Mouse (Mus musculus): ENCODE data around the gene Tmem234. TPM values are rescaled to one million over a fixed set of nuclear protein-coding genes. Genes with fewer than 3 reads are reported as not detected.

Gene Tmem234
- polyA plus RNA-seq, 1 experiment from 2014 or later, result 153 TPM

- Histone ChIP-seq H3K4me1 (replicated peaks) (peaks cover 12% of the 10 kb centered on the region), H3K9me3 (replicated peaks) (no peaks in the 10 kb centered on the region), H3K4me3 (no peak overlapping the region), H3K27ac (ENCODE audit: poor library complexity, severe bottlenecking) (peak overlapping the region; percentile 37; the same call in 1 of the 2 replicates), H3K36me3 (no peaks in the 10 kb centered on the region), H3K27me3 (replicated peaks) (no peaks in the 10 kb centered on the region), H3K9ac (no peak overlapping the region), H3K4me2 (no peak overlapping the region)
- no peak for ATAC-seq (ENCODE audit: insufficient number of reproducible peaks, low FRiP score)
- 59% methylated on average over 7 of the region's 7 CpGs for WGBS
These were observed 20.1 kb upstream of the Tmem234 start for GRCm38 (mm10) chr4:129580347-129580746.

GRCm38 (mm10) chr4:129582251-129582650 lies 18.2 kb upstream of the Tmem234 start:
- no peaks in the 10 kb centered on the region for H3K9me3 ChIP-seq (replicated peaks)
- H3K4me3 ChIP-seq, result no peak overlapping the region
- peaks cover 10% of the 10 kb centered on the region for H3K4me1 ChIP-seq (replicated peaks)
- no peak for ATAC-seq (ENCODE audit: insufficient number of reproducible peaks, low FRiP score)
- H3K27ac ChIP-seq (ENCODE audit: poor library complexity, severe bottlenecking), result no peak overlapping the region
- 76% methylated on average over 1 of the region's 1 CpGs for WGBS
- no peaks in the 10 kb centered on the region for H3K36me3 ChIP-seq
- H3K4me2 ChIP-seq, result no peak overlapping the region
- no peak overlapping the region for H3K9ac ChIP-seq
- no peaks in the 10 kb centered on the region for H3K27me3 ChIP-seq (replicated peaks)

GRCm38 (mm10) chr4:129584370-129584769 lies 16.1 kb upstream of the Tmem234 start:
- no peak overlapping the region for H3K27ac ChIP-seq (ENCODE audit: poor library complexity, severe bottlenecking)
- H3K9me3 ChIP-seq (replicated peaks), result no peaks in the 10 kb centered on the region
- peak overlapping the region; percentile 68 for H3K4me2 ChIP-seq
- ATAC-seq (ENCODE audit: insufficient number of reproducible peaks, low FRiP score), result no peak
- peaks cover 10% of the 10 kb centered on the region for H3K4me1 ChIP-seq (replicated peaks)
- peak overlapping the region; percentile 63; the same call in 1 of the 2 replicates for H3K9ac ChIP-seq
- no peaks in the 10 kb centered on the region for H3K36me3 ChIP-seq
- peak overlapping the region; percentile 51; the same call in 1 of the 2 replicates for H3K4me3 ChIP-seq
- 61% methylated on average over 1 of the region's 1 CpGs for WGBS
- H3K27me3 ChIP-seq (replicated peaks), result no peaks in the 10 kb centered on the region

GRCm38 (mm10) chr4:129584884-129585608 lies 15.4 kb upstream of the Tmem234 start:
- Histone ChIP-seq H3K4me1 (replicated peaks) (peaks cover 8% of the 10 kb centered on the region), H3K9me3 (replicated peaks) (no peaks in the 10 kb centered on the region), H3K36me3 (peaks cover under 1% of the 10 kb centered on the region; the same call in 1 of the 2 replicates), H3K27ac (ENCODE audit: poor library complexity, severe bottlenecking) (peak overlapping the region; percentile 26; the same call in 1 of the 2 replicates), H3K4me3 (peak overlapping the region; percentile 51), H3K27me3 (replicated peaks) (no peaks in the 10 kb centered on the region), H3K9ac (peak overlapping the region; percentile 63), H3K4me2 (peak overlapping the region; percentile 68)
- 1% methylated on average over 36 of the region's 36 CpGs for WGBS
- peak; percentile 82 for ATAC-seq (ENCODE audit: insufficient number of reproducible peaks, low FRiP score)

GRCm38 (mm10) chr4:129585773-129586172 lies 14.7 kb upstream of the Tmem234 start:
- peak overlapping the region; percentile 51; the same call in 1 of the 2 replicates for H3K4me3 ChIP-seq
- peak overlapping the region; percentile 68 for H3K4me2 ChIP-seq
- H3K27ac ChIP-seq (ENCODE audit: poor library complexity, severe bottlenecking), result no peak overlapping the region
- no peaks in the 10 kb centered on the region for H3K27me3 ChIP-seq (replicated peaks)
- 0 out of 2 replicates have a peak, but pooled peaks have one; percentile 16 for ATAC-seq (ENCODE audit: insufficient number of reproducible peaks, low FRiP score)
- peaks cover 5% of the 10 kb centered on the region for H3K4me1 ChIP-seq (replicated peaks)
- H3K9ac ChIP-seq, result peak overlapping the region; percentile 63; the same call in 1 of the 2 replicates
- WGBS, result 76% methylated on average over 9 of the region's 9 CpGs
- no peaks in the 10 kb centered on the region for H3K9me3 ChIP-seq (replicated peaks)
- peaks cover 8% of the 10 kb centered on the region for H3K36me3 ChIP-seq

DNA sequence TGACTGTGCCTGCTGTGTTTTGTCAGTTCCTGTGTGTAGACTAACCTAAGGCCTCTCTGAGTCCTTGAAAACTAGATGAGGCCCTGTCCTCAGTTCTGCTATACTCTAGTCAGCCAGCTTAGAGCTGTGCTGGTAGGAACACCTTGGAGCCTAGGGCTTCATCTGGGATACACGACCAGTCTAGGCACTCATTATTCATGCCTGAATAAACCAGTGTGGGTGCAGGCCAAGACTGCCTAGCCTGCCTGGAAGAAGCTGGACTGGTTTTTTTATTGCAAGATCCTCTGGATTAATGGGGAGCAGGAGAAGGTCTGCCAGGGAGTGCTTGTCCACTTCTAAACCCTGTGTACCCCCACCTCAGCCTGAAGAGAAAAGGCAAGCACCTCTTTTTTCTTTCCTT lies 13.5 kb upstream of the Tmem234 start:
- Histone ChIP-seq H3K27ac (ENCODE audit: poor library complexity, severe bottlenecking) (no peak overlapping the region), H3K4me2 (no peak overlapping the region), H3K4me3 (no peak overlapping the region), H3K4me1 (replicated peaks) (peaks cover 5% of the 10 kb centered on the region), H3K9ac (no peak overlapping the region), H3K36me3 (peaks cover 19% of the 10 kb centered on the region), H3K9me3 (replicated peaks) (no peaks in the 10 kb centered on the region), H3K27me3 (replicated peaks) (no peaks in the 10 kb centered on the region)
- ATAC-seq (ENCODE audit: insufficient number of reproducible peaks, low FRiP score), result no peak
- 55% methylated on average over 1 of the region's 1 CpGs for WGBS

DNA sequence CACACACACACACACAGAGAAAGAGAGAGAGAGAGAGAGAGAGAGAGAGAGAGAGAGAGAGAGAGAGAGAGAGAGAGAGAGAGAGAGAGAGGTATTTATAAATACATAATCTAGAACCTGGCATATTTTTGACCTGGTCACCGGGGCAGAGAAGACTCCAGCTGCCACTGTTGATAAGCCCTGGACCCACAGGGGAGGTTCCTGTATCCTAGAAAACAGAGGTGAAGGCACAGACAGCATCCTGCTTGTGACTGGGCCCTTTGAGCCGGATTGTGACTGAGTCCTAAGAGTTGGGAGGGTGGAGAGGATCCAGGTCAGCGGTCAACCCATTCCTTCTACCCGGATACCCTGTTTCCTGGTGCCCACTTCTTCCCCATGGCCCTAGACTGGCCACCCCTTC lies 11.6 kb upstream of the Tmem234 start:
- H3K36me3 ChIP-seq, result peaks cover 39% of the 10 kb centered on the region
- H3K9me3 ChIP-seq (replicated peaks), result no peaks in the 10 kb centered on the region
- H3K27me3 ChIP-seq (replicated peaks), result no peaks in the 10 kb centered on the region
- no peak overlapping the region for H3K9ac ChIP-seq
- no peak for ATAC-seq (ENCODE audit: insufficient number of reproducible peaks, low FRiP score)
- peaks cover 5% of the 10 kb centered on the region for H3K4me1 ChIP-seq (replicated peaks)
- H3K4me2 ChIP-seq, result no peak overlapping the region
- no peak overlapping the region for H3K27ac ChIP-seq (ENCODE audit: poor library complexity, severe bottlenecking)
- WGBS, result 59% methylated on average over 4 of the region's 4 CpGs
- no peak overlapping the region for H3K4me3 ChIP-seq

DNA sequence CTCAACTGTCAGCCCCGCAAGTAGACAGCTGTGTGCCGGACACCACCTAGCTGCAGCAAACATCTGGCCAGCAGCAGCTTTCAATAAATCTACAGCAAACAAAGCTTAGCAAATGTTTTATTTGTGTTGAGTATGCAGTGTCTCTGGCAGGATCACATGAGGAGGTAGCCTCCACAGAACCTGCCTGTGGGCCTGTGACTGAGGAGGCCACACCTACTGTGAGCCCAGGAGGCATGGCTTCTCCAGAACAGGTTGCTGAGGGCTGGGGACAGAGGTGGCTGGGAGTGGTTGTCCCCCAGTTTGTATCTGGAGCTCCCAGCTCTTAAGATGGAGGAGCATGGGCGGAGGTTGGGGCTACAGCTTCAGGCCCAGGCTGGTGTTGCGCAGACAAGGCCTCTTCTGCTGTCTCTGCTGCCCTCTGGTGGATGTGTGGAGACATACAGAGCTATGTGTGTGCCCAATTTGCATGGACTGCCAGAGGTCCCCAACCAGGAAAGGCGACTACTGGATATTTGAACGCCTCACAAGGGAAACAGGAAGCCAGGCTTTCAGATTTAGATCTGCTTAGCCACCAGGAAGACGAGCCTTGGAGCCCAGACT lies 8.1 kb downstream of the Tmem234 start:
- peak; percentile 77 for ATAC-seq (ENCODE audit: insufficient number of reproducible peaks, low FRiP score)
- peaks cover 58% of the 10 kb centered on the region for H3K36me3 ChIP-seq
- no peak overlapping the region for H3K9ac ChIP-seq
- no peaks in the 10 kb centered on the region for H3K27me3 ChIP-seq (replicated peaks)
- H3K9me3 ChIP-seq (replicated peaks), result no peaks in the 10 kb centered on the region
- no peak overlapping the region for H3K27ac ChIP-seq (ENCODE audit: poor library complexity, severe bottlenecking)
- 39% methylated on average over 7 of the region's 7 CpGs for WGBS
- H3K4me1 ChIP-seq (replicated peaks), result no peaks in the 10 kb centered on the region
- no peak overlapping the region for H3K4me3 ChIP-seq
- no peak overlapping the region for H3K4me2 ChIP-seq

DNA sequence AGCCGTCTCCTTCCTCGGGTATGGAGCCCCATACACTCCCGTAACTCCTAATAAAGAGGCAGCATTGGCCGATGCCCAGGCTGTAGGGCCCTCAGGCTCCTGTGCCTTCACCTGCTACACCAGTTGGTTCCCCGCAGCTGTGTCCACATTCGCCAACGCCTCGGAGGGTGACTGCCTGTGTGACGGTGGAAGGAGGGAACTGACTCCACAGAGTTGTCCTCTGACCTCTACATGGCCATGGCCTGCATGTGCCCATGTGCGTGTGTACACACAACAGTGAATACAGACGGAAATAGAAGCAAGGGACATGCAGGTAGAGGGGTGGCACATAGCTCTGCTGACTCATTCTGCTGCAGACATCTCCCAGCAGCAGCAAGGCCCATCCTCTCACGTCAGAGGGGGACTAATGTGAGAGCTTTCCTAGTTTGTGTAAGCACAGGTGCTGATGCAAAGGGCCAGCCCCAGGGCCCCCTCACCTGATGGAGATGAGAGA lies 8.7 kb downstream of the Tmem234 start:
- H3K9me3 ChIP-seq (replicated peaks), result no peaks in the 10 kb centered on the region
- H3K4me1 ChIP-seq (replicated peaks), result peaks cover 3% of the 10 kb centered on the region
- WGBS, result 81% methylated on average over 12 of the region's 12 CpGs
- H3K36me3 ChIP-seq, result peaks cover 51% of the 10 kb centered on the region
- H3K4me2 ChIP-seq, result no peak overlapping the region
- no peak for ATAC-seq (ENCODE audit: insufficient number of reproducible peaks, low FRiP score)
- no peaks in the 10 kb centered on the region for H3K27me3 ChIP-seq (replicated peaks)
- H3K4me3 ChIP-seq, result no peak overlapping the region
- no peak overlapping the region for H3K9ac ChIP-seq
- H3K27ac ChIP-seq (ENCODE audit: poor library complexity, severe bottlenecking), result no peak overlapping the region

- 0 out of 2 replicates have a peak, but pooled peaks have one; percentile 10 for ATAC-seq (ENCODE audit: insufficient number of reproducible peaks, low FRiP score)
- no peak overlapping the region for H3K27ac ChIP-seq (ENCODE audit: poor library complexity, severe bottlenecking)
These were observed 9.6 kb downstream of the Tmem234 start for GRCm38 (mm10) chr4:129610026-129610425.

DNA sequence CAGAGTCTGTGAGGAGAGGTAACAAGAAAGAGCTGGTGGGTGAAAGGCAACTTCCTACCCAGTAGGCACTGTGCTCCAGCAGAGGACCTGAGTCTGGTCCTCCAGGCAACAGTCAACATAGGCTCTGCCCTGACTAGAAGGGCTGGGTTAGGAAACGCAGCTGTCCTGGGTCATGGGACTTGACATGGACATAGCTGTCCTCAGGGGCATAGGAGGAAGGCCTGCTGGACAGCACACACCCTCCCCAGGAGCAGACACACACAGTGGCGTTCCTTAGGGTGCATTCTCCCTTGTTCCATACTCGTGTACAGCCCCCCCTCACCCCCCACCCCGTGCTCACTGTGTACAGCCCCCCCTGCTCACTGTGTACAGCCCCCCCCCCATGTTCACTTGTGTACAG lies 10.0 kb downstream of the Tmem234 start:
- 62% methylated on average over 4 of the region's 4 CpGs for WGBS
- Histone ChIP-seq H3K27ac (ENCODE audit: poor library complexity, severe bottlenecking) (no peak overlapping the region), H3K4me1 (replicated peaks) (peaks cover 6% of the 10 kb centered on the region), H3K9me3 (replicated peaks) (no peaks in the 10 kb centered on the region), H3K4me2 (no peak overlapping the region), H3K27me3 (replicated peaks) (no peaks in the 10 kb centered on the region), H3K36me3 (peaks cover 40% of the 10 kb centered on the region), H3K4me3 (no peak overlapping the region), H3K9ac (no peak overlapping the region)
- 0 out of 2 replicates have a peak, but pooled peaks have one; percentile 17 for ATAC-seq (ENCODE audit: insufficient number of reproducible peaks, low FRiP score)

More at GRCm38 (mm10) chr4:129610026-129610425, 9.6 kb downstream of the Tmem234 start:
- Histone ChIP-seq H3K36me3 (peaks cover 43% of the 10 kb centered on the region), H3K4me3 (no peak overlapping the region), H3K9me3 (replicated peaks) (no peaks in the 10 kb centered on the region), H3K9ac (no peak overlapping the region), H3K4me2 (no peak overlapping the region), H3K27me3 (replicated peaks) (no peaks in the 10 kb centered on the region), H3K4me1 (replicated peaks) (peaks cover 6% of the 10 kb centered on the region)
- WGBS, result 71% methylated on average over 4 of the region's 4 CpGs

Measured in heart, embryonic 12.5 days (tissue).